Mouse (Mus musculus): ENCODE measurements around the gene Rabl6. TPM values are rescaled to one million over a fixed set of nuclear protein-coding genes. Genes with fewer than 3 reads are reported as not detected.
A peak's percentile ranks its signal among the peaks of the same experiment; 100 is the strongest.

Rabl6 gene
- polyA plus RNA-seq, 1 experiment from 2014 or later = 13.5 TPM

GRCm38 (mm10) chr2:25587290-25587689 is 21.0 kb downstream of the Rabl6 start:
- peaks cover 46% of the 10 kb centered on the region for H3K36me3 ChIP-seq (replicated peaks; ENCODE audit: insufficient read depth, low read length)
- no peak overlapping the region for H3K4me3 ChIP-seq (ENCODE audit: low read depth, low read length)
- DNase-seq = no peak
- ATAC-seq = no peak
- no peaks in the 10 kb centered on the region for H3K4me1 ChIP-seq (ENCODE audit: insufficient read depth)
- H3K27me3 ChIP-seq (ENCODE audit: insufficient read depth, low read length) = no peaks in the 10 kb centered on the region
- 81% methylated on average over 8 of the region's 8 CpGs for whole genome bisulfite sequencing (ENCODE audit: insufficient replicate concordance)
- no peaks in the 10 kb centered on the region for H3K9me3 ChIP-seq (ENCODE audit: low read length)
- no peak overlapping the region for H3K27ac ChIP-seq (ENCODE audit: low read depth)
- no peak overlapping the region for H3K9ac ChIP-seq (replicated peaks)
- TF ChIP-seq CTCF (IDR thresholded peaks at IDR 0.05; ENCODE audit: low read depth) (no peak), EP300 (IDR thresholded peaks at IDR 0.05; ENCODE audit: low read depth) (no peak)
- no peak overlapping the region for H3K4me2 ChIP-seq (ENCODE audit: low read depth, low read length)

- Histone ChIP-seq H3K4me3 (ENCODE audit: low read depth, low read length) (no peak overlapping the region), H3K27me3 (ENCODE audit: insufficient read depth, low read length) (peaks cover 5% of the 10 kb centered on the region), H3K9ac (replicated peaks) (no peak overlapping the region), H3K9me3 (ENCODE audit: low read length) (no peaks in the 10 kb centered on the region), H3K36me3 (replicated peaks; ENCODE audit: insufficient read depth, low read length) (peaks cover 30% of the 10 kb centered on the region), H3K27ac (ENCODE audit: low read depth) (no peak overlapping the region), H3K4me2 (ENCODE audit: low read depth, low read length) (no peak overlapping the region), H3K4me1 (ENCODE audit: insufficient read depth) (peaks cover 11% of the 10 kb centered on the region)
- TF ChIP-seq EP300 (IDR thresholded peaks at IDR 0.05; ENCODE audit: low read depth) (no peak), CTCF (IDR thresholded peaks at IDR 0.05; ENCODE audit: low read depth) (no peak)
- 77% methylated on average over 3 of the region's 3 CpGs for WGBS (ENCODE audit: insufficient replicate concordance)
- no peak for DNase-seq
- ATAC-seq = no peak
Observed at GRCm38 (mm10) chr2:25585601-25586000, 22.7 kb downstream of the Rabl6 start.

DNA sequence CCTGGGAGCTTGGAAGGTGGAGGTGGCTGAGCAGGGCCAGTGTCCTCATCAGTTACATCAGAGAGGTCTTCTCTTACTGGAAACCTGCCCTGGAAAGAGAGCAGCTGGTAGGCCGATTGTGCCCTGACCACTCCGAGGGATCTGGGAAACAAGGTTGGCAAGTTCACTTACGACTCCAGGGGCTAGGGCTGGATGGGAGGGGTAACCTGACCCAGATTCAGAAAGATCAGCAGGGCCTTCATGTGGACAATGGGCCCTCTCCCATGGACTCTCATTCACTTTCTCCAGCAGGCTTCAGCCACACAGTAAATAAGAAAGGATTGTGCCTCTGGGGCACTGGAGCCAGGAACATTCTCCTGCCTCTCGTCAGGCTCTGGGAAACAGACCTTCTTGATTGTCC is 23.5 kb downstream of the Rabl6 start:
- TF ChIP-seq CTCF (IDR thresholded peaks at IDR 0.05; ENCODE audit: low read depth) = no peak
- no peak for TF ChIP-seq EP300 (IDR thresholded peaks at IDR 0.05; ENCODE audit: low read depth)

GRCm38 (mm10) chr2:25584152-25584551 is 24.2 kb downstream of the Rabl6 start:
- Histone ChIP-seq H3K36me3 (replicated peaks; ENCODE audit: insufficient read depth, low read length) (peaks cover 30% of the 10 kb centered on the region), H3K9ac (replicated peaks) (no peak overlapping the region), H3K4me3 (ENCODE audit: low read depth, low read length) (no peak overlapping the region), H3K27ac (ENCODE audit: low read depth) (no peak overlapping the region), H3K27me3 (ENCODE audit: insufficient read depth, low read length) (peaks cover 20% of the 10 kb centered on the region), H3K9me3 (ENCODE audit: low read length) (no peaks in the 10 kb centered on the region), H3K4me1 (ENCODE audit: insufficient read depth) (peaks cover 19% of the 10 kb centered on the region), H3K4me2 (ENCODE audit: low read depth, low read length) (no peak overlapping the region)
- 90% methylated on average over 3 of the region's 3 CpGs for WGBS (ENCODE audit: insufficient replicate concordance)
- ATAC-seq = no peak
- TF ChIP-seq CTCF (IDR thresholded peaks at IDR 0.05; ENCODE audit: low read depth) = no peak
- no peak for TF ChIP-seq EP300 (IDR thresholded peaks at IDR 0.05; ENCODE audit: low read depth)
- DNase-seq = no peak

More for the DNA sequence above, 23.5 kb downstream of the Rabl6 start:
- H3K4me2 ChIP-seq (ENCODE audit: low read depth, low read length) = no peak overlapping the region
- H3K9me3 ChIP-seq (ENCODE audit: low read length) = no peaks in the 10 kb centered on the region
- no peak overlapping the region for H3K27ac ChIP-seq (ENCODE audit: low read depth)
- no peak for ATAC-seq
- WGBS (ENCODE audit: insufficient replicate concordance) = 83% methylated on average over 4 of the region's 4 CpGs
- DNase-seq = no peak
- peaks cover 13% of the 10 kb centered on the region for H3K27me3 ChIP-seq (ENCODE audit: insufficient read depth, low read length)
- H3K9ac ChIP-seq (replicated peaks) = no peak overlapping the region
- H3K4me3 ChIP-seq (ENCODE audit: low read depth, low read length) = no peak overlapping the region
- peaks cover 30% of the 10 kb centered on the region for H3K36me3 ChIP-seq (replicated peaks; ENCODE audit: insufficient read depth, low read length)
- peaks cover 12% of the 10 kb centered on the region for H3K4me1 ChIP-seq (ENCODE audit: insufficient read depth)

GRCm38 (mm10) chr2:25583571-25583970 is 24.8 kb downstream of the Rabl6 start:
- no peak for DNase-seq
- Histone ChIP-seq H3K4me1 (ENCODE audit: insufficient read depth) (peaks cover 20% of the 10 kb centered on the region), H3K9ac (replicated peaks) (no peak overlapping the region), H3K27ac (ENCODE audit: low read depth) (no peak overlapping the region), H3K4me3 (ENCODE audit: low read depth, low read length) (no peak overlapping the region), H3K36me3 (replicated peaks; ENCODE audit: insufficient read depth, low read length) (peaks cover 30% of the 10 kb centered on the region), H3K9me3 (ENCODE audit: low read length) (no peaks in the 10 kb centered on the region), H3K4me2 (ENCODE audit: low read depth, low read length) (no peak overlapping the region), H3K27me3 (ENCODE audit: insufficient read depth, low read length) (peaks cover 26% of the 10 kb centered on the region)
- no peak for TF ChIP-seq EP300 (IDR thresholded peaks at IDR 0.05; ENCODE audit: low read depth)
- TF ChIP-seq CTCF (IDR thresholded peaks at IDR 0.05; ENCODE audit: low read depth) = peak; percentile 3; the same call in 1 of the 2 replicates
- 67% methylated on average over 4 of the region's 4 CpGs for WGBS (ENCODE audit: insufficient replicate concordance)
- no peak for ATAC-seq

DNA sequence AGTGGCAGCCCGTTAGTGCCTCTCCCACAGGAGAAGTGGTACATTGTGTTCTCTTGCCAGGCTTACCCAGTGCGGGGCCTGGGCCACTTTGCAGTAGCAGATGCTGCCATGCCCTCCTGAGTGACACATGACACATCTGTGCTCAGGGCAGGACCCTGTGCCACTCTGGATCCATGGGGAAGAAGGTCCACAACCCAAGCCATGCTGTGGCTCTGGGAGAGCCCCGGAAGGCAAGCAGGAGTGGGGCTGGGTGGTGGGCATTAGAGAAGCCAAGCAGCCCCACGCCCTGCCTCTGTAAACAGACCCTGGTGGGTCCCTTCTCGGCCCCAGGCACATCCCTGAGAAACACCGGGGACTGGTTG is 25.2 kb downstream of the Rabl6 start:
- no peak for DNase-seq
- Histone ChIP-seq H3K4me1 (ENCODE audit: insufficient read depth) (peaks cover 20% of the 10 kb centered on the region), H3K27me3 (ENCODE audit: insufficient read depth, low read length) (peaks cover 30% of the 10 kb centered on the region), H3K4me3 (ENCODE audit: low read depth, low read length) (no peak overlapping the region), H3K9me3 (ENCODE audit: low read length) (no peaks in the 10 kb centered on the region), H3K4me2 (ENCODE audit: low read depth, low read length) (no peak overlapping the region), H3K9ac (replicated peaks) (no peak overlapping the region), H3K27ac (ENCODE audit: low read depth) (no peak overlapping the region), H3K36me3 (replicated peaks; ENCODE audit: insufficient read depth, low read length) (peaks cover 30% of the 10 kb centered on the region)
- WGBS (ENCODE audit: insufficient replicate concordance) = 72% methylated on average over 6 of the region's 6 CpGs
- ATAC-seq = no peak
- TF ChIP-seq CTCF (IDR thresholded peaks at IDR 0.05; ENCODE audit: low read depth) (no peak), EP300 (IDR thresholded peaks at IDR 0.05; ENCODE audit: low read depth) (no peak)

Data from liver, postnatal 0 days (tissue).